Mouse (Mus musculus) gonadal fat pad, adult 2 months (tissue): ENCODE measurements around the gene Perm1. TPM values are rescaled to one million over a fixed set of nuclear protein-coding genes. Genes with fewer than 3 reads are reported as not detected.

Source experiments
- DNase-seq: peaks from one replicate; pipeline ENCODE4 v3.0.0-alpha.2; 2012; ENCODE audit warnings: low read depth
- polyA plus RNA-seq: library from polyadenylated mRNA; depleted of rRNA; stranded (reverse); fragments of >200 nt; gene quantifications from 2 replicates; pipeline ENCODE4 v1.2.3, GENCODE M21; 2012

Perm1 gene
- polyA plus RNA-seq, 1 experiment, result 0.55 TPM

GRCm38 (mm10) chr4:156200623-156201475 lies 14.8 kb upstream of the Perm1 start, which contains the start of gene Isg15:
Gene Isg15 (minus strand): TSS chr4:156200818.
- DNase-seq, result no peak

GRCm38 (mm10) chr4:156202462-156202893 lies 13.2 kb upstream of the Perm1 start:
- DNase-seq, result no peak

- DNase-seq, result no peak
These were observed 12.7 kb upstream of the Perm1 start, which contains the start of gene AW011738 for GRCm38 (mm10) chr4:156203001-156203412. Gene AW011738 (plus strand): TSS chr4:156203304.

GRCm38 (mm10) chr4:156203413-156204131 lies 12.1 kb upstream of the Perm1 start:
- no peak for DNase-seq

- DNase-seq, result no peak
These were observed 6.8 kb upstream of the Perm1 start for GRCm38 (mm10) chr4:156208872-156209271.

- no peak for DNase-seq
These were observed 5.6 kb upstream of the Perm1 start for GRCm38 (mm10) chr4:156209963-156210635.

GRCm38 (mm10) chr4:156213134-156213533 lies 2.5 kb upstream of the Perm1 start:
- DNase-seq, result no peak

- DNase-seq, result no peak
These were observed 528 bp downstream of the Perm1 start for GRCm38 (mm10) chr4:156216196-156216595.

- DNase-seq, result no peak
These were observed 1.5 kb downstream of the Perm1 start for GRCm38 (mm10) chr4:156217022-156217669.

GRCm38 (mm10) chr4:156217838-156218237 lies 2.2 kb downstream of the Perm1 start:
- DNase-seq, result no peak

- no peak for DNase-seq
These were observed 4.3 kb downstream of the Perm1 start for GRCm38 (mm10) chr4:156219936-156220335.

- DNase-seq, result no peak
These were observed 8.6 kb downstream of the Perm1 start for GRCm38 (mm10) chr4:156224276-156224675.

- DNase-seq, result no peak
These were observed 12.2 kb downstream of the Perm1 start for GRCm38 (mm10) chr4:156227752-156228392.

- DNase-seq, result no peak
These were observed 12.8 kb downstream of the Perm1 start for GRCm38 (mm10) chr4:156228393-156229024.

GRCm38 (mm10) chr4:156234021-156234501 lies 18.4 kb downstream of the Perm1 start:
- no peak for DNase-seq

- no peak for DNase-seq
These were observed 19.1 kb downstream of the Perm1 start, which contains the start of gene Plekhn1 for GRCm38 (mm10) chr4:156234701-156235213. Gene Plekhn1 (minus strand): TSS chr4:156234857.

GRCm38 (mm10) chr4:156235360-156235770 lies 19.7 kb downstream of the Perm1 start:
- no peak for DNase-seq

- no peak for DNase-seq
These were observed 20.3 kb downstream of the Perm1 start, which contains the start of gene Noc2l for GRCm38 (mm10) chr4:156235808-156236533. Gene Noc2l (plus strand): TSS chr4:156236010.
